Mouse (Mus musculus) induced T-regulatory cell, adult 2 months (primary cell): ENCODE data around the gene Akap11.
"Not testable (repeated sequence)": the region's sequence is repeated elsewhere in the genome, so short reads cannot be mapped to it uniquely, and the experiment has no call there.

ENCODE experiments used
- DNase-seq: peaks from one replicate; pipeline ENCODE4 v3.0.0-alpha.2; 2012; ENCODE audit warnings: low read depth

Akap11 gene

DNA sequence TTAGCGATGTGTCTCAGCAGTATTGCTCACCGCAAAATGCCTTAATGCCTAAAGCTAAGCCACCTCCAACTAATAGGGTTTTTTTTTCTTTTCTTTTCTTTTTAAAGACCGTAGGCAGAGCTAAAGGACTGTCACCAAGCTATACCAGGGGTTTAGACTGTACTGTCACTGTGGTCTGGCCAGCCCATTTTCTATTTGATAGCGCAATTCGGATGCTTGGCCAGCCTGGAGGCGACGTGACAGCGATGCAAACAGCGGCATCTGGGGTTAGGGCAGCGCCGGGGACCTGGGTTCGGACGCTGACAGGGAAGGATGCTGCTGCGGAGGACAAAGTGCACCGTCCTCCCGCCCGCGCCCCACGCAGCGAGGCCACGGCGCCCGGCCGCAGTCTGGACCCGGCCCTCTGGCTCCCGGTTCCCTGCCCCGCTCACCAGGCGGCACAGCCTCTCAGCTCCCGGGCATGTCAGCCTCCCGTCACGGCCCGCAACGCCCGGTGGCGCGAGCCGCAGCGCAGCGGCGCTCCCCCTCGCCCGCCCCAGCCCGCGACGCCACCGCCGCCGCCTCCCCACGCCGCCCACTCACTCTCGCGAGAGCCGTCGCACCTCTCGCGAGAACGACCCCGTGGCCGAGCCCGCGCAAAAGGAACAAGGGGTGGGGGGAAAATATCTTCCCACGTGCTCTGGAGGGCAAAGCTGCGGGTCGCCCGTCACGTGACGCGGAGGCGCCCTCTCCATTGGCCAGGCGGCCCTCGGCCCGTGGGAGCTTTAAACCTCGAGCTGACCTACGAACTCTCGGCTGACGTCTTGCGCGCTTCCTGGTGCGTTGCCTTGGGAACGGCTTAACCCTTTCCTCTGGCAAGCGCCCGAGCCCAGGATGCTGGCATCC, at the start of gene Akap11:
Akap11 (minus strand) TSS at position 528 of the 885 bp plus-strand sequence.
- peak; percentile 97 for DNase-seq

DNA sequence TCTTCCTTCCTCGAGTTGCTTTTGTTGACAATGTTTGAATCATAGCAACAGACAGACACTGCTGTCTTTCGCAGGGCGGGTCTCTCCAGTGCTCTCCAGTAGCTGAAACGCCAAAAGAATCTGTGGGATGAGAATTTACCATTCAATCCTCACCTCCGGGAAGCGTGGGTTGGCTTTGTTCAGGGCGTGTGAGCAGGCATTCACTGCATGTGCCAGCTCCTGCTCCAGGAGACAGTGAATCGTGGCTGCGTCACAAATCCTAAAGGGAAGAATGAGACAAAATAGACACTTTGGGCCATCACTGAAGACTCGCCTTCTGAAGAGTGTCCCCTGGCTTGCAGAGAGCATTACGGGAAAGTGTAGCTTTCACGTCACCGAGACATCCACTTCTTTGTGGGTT, 47.6 kb upstream of the Akap11 start:
- no peak for DNase-seq

DNA sequence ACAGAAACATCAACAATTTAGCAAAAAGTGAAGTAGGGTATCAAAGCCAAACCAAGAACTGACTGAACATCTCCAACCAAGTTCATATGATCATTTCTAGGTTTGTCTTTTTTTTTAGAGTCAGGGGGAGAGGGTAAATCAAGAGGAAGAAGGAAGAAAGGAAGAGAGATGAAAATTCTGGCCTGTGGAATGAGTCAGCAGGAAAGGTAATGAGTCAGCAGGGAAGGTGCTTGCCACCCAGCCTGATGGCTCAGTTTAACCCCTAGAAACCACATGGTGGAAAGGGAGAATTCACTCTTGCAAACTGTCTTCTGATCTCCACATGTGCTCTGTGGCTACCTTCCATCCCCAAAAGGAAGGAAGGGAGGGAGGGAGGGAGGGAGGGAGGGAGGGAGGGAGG, 46.6 kb upstream of the Akap11 start:
- peak; percentile 22 for DNase-seq

DNA sequence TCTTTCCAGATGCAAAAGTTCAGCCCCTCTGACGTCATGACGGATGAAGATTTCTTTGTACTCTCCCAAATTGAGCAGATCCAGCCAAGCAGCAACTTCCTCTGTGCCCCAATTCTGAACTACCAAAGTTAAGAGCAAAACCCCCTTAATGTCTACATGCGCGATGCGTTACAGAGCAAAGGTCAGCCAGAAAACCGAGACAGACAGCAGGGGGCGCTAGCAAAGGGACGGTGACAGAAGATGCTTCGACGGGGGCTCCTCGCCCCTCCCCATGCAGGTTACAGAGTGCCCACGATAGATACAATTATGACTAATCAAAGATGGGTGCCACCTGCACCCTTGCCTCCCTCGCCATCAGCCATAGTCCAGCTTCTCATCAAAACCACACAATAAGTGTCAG, 39.3 kb upstream of the Akap11 start:
- peak; percentile 34 for DNase-seq

DNA sequence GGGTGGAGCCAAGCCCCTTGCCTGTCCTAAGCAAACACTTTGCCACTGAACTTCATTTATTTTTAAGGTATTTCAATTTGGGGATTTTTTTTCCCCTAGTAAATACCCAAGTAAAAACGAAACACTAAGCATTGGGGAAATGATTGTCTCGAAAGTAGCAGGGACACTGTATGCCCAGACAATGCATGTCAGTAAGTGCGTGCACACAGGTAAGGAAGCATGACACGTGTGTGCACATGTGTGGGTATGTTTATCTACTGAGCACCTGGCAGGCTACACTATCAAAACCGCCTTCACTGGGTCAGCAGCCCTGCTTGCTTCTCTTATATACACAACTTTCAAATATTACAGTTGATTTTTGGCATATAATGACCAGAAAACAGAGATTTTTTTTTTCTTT, 31.8 kb upstream of the Akap11 start:
- no peak for DNase-seq

DNA sequence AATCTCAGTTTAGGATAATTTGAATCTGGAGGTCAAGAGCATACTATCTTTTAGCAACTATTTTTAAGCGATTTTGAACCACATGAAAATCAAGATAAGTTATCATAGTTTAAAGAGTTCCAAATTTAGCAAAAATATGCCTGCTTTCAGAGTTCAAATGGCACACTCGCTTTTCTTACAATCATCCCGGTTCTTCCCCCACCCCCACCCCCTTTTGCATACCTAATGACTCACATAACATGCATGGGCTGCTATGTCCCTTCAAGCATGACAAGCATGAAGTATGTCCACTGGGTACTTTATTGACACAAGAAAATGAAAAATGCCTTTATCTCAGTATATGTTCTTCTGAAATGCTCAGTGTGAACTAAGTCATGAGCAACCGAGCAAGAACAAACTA, 29.8 kb upstream of the Akap11 start:
- no peak for DNase-seq

DNA sequence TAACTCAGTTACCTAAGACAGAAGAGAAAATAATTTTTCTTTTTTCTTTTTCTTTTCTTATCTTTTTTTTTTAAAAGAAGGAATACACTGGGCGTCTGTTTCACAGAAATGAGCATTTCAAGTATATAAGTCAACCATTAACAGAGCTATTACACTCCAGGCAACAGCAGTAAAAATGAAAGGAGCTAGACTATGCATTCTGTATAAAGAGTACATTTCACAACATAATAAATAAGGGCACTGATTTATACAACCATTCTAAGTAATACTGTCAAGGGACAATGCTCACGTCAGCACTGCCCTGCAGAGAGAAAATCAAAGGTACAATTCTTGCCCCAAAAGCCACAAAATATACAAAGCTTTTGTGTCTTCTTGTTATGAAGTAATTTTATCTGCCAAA, 27.7 kb upstream of the Akap11 start:
- no peak for DNase-seq

DNA sequence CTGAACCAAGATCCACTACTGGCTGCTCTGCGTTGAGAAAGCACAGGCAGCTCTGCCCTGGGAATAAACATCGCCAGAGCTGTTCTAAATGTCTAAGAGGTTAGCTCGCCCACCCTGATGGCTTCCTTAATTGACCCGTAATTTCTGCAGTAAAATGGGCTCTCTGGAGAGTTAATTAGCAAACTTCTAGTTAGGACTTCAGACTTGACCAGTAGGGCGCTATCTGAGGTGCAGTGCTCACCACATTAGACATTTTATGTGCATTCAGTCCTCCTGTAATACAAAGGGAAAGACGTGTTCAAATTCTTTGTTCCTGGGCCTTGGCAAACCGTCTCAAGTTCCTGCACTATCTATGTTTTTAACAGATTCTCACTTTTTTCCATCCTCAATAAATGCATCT, 26.6 kb upstream of the Akap11 start:
- no peak for DNase-seq

DNA sequence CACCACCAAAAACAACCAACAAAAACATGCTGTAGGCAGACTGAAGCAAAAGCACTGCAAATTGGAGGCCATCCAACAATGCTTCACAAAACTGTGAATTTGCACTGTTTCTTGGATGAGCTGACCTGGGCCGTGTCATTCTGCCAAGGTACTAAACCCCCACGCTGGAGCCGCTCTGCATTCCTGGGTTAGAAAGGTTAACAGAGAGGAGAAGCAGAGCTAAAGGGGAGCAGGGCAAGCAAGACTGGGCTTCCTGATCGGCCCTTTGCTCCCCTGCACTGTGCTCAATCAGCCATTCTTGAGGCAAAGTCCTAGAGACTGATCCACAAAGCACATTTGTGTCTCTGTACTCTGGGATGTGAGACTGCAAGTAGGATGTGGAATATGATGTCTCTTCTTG, 25.5 kb upstream of the Akap11 start:
- no peak for DNase-seq

DNA sequence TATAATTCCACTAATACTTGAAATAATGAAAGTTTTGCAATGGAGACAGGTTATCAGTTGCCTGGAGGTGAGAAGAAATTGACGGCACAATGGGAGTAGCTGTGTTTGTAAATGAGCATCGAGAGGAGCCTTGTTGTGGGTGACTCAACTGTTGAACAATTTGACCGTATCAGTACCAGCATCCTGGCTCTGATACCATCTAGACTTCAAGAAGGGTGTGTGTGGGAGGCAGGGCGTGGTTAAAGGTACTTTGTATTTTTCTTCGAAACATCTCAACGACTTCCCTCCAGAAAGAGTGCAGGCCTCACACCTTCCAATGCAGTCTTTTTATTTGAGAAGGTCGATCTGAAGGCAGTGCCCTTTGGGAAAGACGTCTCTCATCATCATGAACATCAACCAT, 22.4 kb upstream of the Akap11 start:
- peak; percentile 79 for DNase-seq

DNA sequence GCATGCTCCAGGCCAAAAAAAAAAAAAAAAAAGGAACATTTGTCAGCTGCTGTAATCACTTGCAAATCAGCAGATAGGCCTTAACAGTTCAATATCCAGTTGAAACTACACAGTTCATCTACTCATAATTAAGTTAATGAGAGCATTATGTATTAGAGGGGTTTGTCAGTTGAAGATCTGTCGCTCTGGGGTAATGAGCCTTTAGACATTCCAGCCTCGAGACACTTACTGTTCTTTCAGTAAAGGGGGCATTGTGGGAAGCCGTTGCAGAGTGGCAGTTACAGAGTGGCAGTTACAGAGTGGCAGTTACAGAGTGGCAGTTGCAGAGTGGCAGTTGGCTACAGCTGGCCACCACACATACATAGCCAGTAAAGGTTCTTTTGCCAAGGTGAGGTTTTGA, 18.2 kb upstream of the Akap11 start:
- DNase-seq, result not testable (repeated sequence)

DNA sequence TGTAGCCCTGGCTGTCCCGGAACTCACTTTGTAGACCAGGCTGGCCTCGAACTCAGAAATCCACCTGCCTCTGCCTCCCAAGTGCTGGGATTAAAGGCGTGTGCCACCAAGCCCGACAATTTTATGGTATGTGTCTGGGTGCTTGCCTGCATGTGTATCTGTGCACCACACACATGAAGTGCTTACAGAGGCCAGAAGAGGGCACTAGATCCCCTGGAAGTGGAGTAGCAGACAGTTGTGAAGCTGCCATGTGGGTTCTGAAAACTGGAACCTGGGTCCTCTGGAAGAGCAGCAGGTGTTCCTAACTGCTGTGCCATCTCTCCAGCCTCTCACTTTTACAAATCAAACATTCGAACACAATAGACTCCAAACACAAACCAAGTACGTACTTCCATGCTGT, 17.1 kb upstream of the Akap11 start:
- DNase-seq, result peak; percentile 39

DNA sequence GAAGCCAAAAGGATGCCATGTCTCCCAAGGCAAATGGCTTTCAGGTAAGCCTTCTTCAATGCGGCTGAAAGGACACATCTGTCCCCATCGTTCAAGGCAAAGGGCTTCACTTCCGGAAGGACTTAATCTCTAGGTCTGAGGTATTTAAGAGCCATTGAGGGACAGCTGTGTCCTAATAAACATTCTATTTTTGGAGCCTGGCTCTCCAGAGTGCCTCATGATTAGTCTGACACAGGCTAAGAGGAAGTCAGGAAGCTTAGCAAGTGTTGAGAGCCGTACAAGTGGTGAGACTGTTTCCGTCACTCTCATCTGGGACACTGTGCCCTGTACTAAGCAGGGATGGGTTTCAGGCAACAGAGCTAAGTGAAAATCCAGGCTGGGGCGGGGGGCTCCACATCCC, 12.2 kb upstream of the Akap11 start:
- DNase-seq, result no peak

DNA sequence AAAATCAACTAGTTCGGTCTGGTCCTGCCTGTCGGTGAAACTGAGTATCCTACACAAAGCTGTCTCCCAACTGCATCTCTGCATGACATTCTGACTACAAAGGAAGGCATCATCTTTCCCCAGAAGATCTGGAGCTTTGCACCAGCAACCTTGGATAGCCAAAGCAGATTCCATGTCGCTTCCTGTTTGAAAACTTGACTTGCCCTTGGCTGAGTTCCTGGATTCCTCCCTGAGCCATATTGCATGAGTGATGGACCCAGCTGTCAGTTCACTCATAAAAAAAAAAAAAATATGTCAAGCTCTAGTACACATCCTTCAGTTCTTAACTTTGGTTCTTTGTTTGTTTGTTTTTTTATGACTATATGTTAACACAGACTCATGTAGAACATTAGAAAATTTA, 4.7 kb upstream of the Akap11 start:
- DNase-seq, result no peak

DNA sequence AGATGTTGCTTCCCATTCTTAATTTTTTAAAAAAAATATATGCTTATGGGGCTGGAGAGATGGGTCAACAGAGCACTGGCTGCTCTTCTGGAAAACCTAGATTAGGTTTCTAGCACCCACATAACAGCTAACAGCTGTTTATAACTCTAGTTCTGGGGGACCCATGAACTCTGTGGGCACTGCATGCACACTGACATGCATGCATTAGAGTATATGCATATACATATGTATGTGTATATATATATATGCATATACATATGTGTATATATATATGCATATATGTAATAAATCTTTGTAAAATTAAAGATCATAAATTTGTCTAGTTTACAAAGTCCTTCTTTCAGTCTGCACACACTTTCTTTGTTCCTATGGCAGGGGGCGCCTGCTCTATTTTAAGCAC, 3.2 kb upstream of the Akap11 start:
- DNase-seq, result no peak

DNA sequence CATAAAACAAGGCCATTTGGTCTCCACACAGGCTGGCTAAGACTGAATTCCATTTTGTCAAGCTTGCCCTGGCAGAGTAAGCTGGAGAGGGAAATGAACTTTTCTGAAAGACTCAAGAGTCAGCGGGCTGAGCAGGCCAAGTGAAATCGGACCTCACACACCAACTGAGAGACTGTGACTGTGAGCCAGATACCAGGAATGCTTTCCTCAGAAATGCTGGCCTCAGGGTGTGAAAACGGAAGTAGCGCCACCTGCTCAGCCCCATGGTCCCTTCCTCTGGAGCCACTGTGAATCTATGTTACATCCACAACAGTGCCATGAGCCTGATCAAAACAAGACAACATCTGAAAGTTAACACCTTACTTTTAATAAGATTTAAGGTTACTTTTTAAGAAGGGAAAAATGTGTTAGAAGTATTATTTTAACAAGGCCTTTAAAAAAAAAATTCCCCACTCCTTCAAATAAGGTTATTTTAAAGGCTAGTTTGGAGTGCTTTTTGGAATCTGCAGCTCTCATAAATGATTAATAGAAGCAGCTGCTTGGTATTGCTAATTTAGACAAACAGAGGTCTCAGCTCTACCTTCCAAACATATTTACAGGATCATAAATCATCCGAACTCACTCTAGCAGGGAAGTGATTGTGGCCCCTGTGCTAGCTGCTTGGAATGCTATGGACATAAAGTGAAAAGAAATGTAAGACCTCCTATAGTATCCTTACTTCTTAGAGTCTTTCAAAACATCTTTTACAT, 2.1 kb upstream of the Akap11 start:
- DNase-seq, result no peak

DNA sequence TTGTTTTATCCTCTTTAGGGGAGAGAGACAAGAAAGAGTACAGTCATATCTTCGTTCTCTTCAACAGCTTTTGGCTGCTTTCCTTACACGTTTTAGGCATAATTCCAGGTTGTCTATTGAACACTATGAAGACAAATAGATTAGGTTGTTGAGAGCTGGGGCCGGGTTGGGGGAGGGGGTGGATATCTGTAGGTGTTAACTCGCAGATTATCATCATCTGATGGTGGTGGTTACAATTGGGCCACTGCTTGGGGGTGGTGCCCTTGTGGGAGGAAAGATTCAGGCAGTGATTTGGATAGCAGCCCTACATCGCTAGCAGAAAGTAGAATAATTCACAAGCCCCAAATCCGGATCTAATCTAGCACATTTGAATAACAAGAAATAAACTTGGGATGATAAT, 943 bp upstream of the Akap11 start:
- DNase-seq, result peak; percentile 65

DNA sequence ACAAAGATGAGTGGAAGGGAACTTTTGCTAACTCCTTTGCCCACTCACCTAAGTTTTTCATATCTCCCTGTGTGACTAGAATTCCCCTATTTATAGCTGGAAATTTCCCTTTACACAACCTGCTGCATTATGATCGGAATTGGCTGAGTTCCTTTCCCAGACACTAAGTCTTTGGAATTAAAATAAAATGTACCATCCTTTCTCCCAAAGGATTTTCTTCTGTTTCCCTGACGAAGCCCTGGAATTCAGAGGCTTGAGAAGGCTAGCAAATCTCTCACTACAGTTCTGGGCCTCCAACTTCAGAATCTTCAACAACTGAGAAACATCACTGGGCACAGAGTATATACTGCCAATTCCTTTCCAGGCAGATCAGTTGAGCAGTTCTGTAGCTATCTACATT, 1.2 kb downstream of the Akap11 start:
- peak; percentile 23 for DNase-seq

DNA sequence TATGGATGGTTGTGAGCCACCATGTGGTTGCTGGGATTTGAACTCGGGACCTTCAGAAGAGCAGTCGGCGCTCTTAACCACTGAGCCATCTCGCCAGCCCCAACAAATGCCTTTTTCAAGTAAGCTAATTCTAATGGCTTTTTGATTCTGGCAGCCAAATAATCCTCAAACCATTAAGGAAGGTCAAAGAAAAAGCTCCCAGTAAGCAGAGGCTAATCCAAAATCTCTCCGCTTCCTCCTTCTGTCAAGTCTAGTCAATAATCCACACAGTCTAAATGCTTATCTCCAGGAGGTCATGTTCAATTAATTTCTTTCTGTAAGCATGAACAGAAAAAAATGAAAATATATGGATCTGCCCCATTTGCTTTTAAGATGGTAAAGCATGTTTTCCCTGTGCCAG, 2.0 kb downstream of the Akap11 start:
- no peak for DNase-seq

DNA sequence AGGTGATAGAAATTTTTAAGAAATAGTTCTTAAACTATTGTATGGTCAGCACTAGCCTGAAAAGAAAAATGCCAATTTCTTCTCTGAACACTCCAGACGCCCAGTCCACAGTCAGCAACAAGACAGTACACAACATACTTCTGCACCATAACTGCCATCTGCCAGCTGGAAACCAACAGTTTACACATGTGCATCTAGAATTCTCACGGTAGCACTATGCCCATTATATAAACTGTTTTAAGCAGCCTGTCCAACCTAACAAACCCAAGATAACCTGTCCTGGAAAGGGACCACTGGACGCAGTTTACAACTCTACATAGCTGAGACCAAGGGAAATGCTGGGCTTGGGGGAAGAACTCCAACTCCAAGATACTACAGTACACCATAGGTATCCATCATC, 2.9 kb downstream of the Akap11 start:
- no peak for DNase-seq

DNA sequence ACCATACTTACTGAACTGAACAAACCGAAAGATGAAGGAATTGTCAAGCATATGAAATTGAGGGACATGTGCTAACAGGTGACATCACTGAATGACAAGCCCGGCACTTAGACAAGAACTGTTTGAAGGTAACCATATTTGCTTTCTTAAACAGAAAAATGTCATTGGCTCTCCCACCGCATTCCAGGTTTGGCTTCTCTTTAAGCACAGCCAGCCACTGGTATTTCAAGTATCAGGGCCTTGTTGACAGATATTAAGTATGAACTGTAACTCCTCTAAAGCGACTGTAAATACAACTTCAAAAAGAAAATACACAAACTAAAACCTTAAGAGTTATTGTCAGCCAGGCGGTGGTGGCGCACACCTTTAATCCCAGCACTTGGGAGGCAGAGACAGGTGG, 4.3 kb downstream of the Akap11 start:
- DNase-seq, result no peak

DNA sequence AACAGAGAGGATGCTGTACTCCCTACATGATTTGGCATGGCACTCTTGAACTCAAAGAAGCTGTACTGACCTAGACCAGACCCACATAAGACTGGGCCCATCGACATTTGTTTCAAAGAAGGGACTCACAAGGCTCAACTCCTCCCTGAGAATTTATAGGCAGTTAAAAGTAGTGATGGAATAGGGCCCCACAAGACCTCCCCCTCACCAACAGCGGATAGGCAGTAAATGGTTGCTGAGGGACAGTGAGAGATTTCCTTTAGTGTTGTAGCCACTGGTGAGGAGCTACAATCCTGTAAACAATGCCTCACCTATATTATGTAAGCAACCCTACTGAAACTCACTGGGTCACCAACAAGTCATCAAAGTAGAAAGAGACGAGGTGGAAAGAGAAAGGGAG, 6.4 kb downstream of the Akap11 start:
- no peak for DNase-seq
